Mouse (Mus musculus): ENCODE data around the gene Fam186a. TPM values are rescaled to one million over a fixed set of nuclear protein-coding genes. Genes with fewer than 3 reads are reported as not detected.

The Fam186a gene
- total RNA-seq, 1 experiment = 0.13 TPM

DNA sequence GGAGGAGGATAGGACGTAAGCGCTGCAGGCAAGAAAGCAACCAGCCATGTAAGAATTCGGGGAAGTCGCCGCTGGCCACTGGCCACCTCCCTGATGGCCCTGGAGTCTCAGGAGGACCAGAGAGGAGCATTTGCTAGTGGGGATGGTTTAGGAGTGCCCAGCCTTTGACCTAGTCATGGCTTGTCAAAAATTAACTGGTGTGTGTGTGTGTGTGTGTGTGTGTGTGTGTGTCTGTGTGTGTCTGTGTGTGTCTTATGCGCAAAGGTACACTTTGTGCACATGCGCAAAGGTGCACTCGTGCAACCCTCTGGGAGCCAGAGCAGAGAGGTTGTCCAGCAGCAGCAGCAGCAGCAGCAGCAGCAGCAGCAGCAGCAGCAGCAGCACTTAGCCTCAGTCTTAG, 29.0 kb downstream of the Fam186a start:
- DNase-seq (ENCODE audit: low read depth, low spot score) = no peak
- no peak overlapping the region for H3K9ac ChIP-seq (ENCODE audit: insufficient read depth, low read depth, low read length, poor library complexity, severe bottlenecking)
- H3K27ac ChIP-seq (ENCODE audit: insufficient read depth, low read depth, low read length, poor library complexity, severe bottlenecking) = no peak overlapping the region
- no peak overlapping the region for H3K4me3 ChIP-seq (ENCODE audit: insufficient read depth in 1 of 2, low read depth in 1 of 2, low read length in 2 of 2, poor library complexity in 1 of 2, severe bottlenecking in 1 of 2)
- no peaks in the 10 kb centered on the region for H3K9me3 ChIP-seq (ENCODE audit: control insufficient read depth, insufficient read depth, low read depth, low read length)
- H3K36me3 ChIP-seq (ENCODE audit: control insufficient read depth, insufficient read depth, low read length, poor library complexity, severe bottlenecking) = no peaks in the 10 kb centered on the region
- TF ChIP-seq HCFC1 (IDR thresholded peaks at IDR 0.05; ENCODE audit: borderline replicate concordance, insufficient read depth, low read length) (no peak), ZC3H11A (IDR thresholded peaks at IDR 0.05; ENCODE audit: borderline replicate concordance, low read depth, low read length) (no peak), CHD2 (IDR thresholded peaks at IDR 0.05; ENCODE audit: low read depth, low read length) (no peak), MAFK (IDR thresholded peaks at IDR 0.05; ENCODE audit: insufficient read depth, low read depth, low read length) (no peak), ZNF384 (IDR thresholded peaks at IDR 0.05; ENCODE audit: low read depth, low read length) (no peak)
- 0 out of 4 replicates have a peak, but pooled peaks cover 0 to 7% of the 10 kb centered on the region in 2 experiments for H3K4me1 ChIP-seq (ENCODE audit: control insufficient read depth in 2 of 2, insufficient read depth in 2 of 2, low read length in 2 of 2, poor library complexity in 1 of 2)
- in situ Hi-C loops (cut with MboI; ENCODE audit: low sequenced_read_pairs in 2 of 2, unreplicated experiment in 2 of 2) = no loop called here

DNA sequence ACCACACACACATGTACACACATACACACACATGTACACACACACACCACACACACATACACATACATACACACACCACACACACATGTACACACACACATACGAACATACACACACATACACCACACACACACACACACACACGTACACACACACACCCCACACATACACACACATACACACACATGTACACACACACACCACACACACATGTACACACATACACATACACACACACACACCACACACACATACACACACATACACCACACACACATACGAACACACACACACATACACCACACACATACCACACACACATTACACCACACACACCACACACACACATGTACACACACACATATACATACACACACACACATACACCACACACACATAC, 30.2 kb downstream of the Fam186a start:
- H3K27ac ChIP-seq (ENCODE audit: insufficient read depth, low read depth, low read length, poor library complexity, severe bottlenecking) = no peak overlapping the region
- H3K4me1 ChIP-seq (ENCODE audit: control insufficient read depth in 2 of 2, insufficient read depth in 2 of 2, low read length in 2 of 2, poor library complexity in 1 of 2) = peaks cover 0 to 9% of the 10 kb centered on the region in 2 experiments; a peak in 1 of 4 replicates
- no peak overlapping the region for H3K9ac ChIP-seq (ENCODE audit: insufficient read depth, low read depth, low read length, poor library complexity, severe bottlenecking)
- H3K36me3 ChIP-seq (ENCODE audit: control insufficient read depth, insufficient read depth, low read length, poor library complexity, severe bottlenecking) = no peaks in the 10 kb centered on the region
- in situ Hi-C loops (cut with MboI; ENCODE audit: low sequenced_read_pairs in 2 of 2, unreplicated experiment in 2 of 2) = no loop called here
- no peak overlapping the region for H3K4me3 ChIP-seq (ENCODE audit: insufficient read depth in 1 of 2, low read depth in 1 of 2, low read length in 2 of 2, poor library complexity in 1 of 2, severe bottlenecking in 1 of 2)
- no peak for DNase-seq (ENCODE audit: low read depth, low spot score)
- H3K9me3 ChIP-seq (ENCODE audit: control insufficient read depth, insufficient read depth, low read depth, low read length) = no peaks in the 10 kb centered on the region
- no peak for TF ChIP-seq ZC3H11A (IDR thresholded peaks at IDR 0.05; ENCODE audit: borderline replicate concordance, low read depth, low read length)
- TF ChIP-seq CHD2 (IDR thresholded peaks at IDR 0.05; ENCODE audit: low read depth, low read length) = no peak
- TF ChIP-seq ZNF384 (IDR thresholded peaks at IDR 0.05; ENCODE audit: low read depth, low read length) = no peak

DNA sequence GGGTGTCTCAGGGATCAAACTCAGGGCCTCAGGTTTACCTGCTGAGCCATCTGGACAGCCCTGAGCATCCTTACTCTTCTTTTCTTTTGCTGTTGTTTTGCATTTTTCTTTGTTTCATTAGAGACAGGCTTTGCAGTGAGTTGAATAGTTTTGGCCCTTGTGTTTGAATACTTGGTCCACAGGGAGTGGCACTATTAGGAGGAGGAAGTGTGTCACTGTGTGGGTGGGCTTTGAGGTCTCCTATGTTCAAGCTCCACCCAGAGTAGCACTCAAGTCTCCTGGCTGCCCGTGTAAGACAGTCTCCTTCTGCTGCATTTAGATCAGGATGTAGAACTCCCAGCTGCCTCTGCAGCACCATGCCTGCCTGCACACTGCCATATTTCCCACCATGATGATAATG, 32.4 kb downstream of the Fam186a start:
- DNase-seq (ENCODE audit: low read depth, low spot score) = no peak
- Histone ChIP-seq H3K9me3 (ENCODE audit: control insufficient read depth, insufficient read depth, low read depth, low read length) (no peaks in the 10 kb centered on the region), H3K9ac (ENCODE audit: insufficient read depth, low read depth, low read length, poor library complexity, severe bottlenecking) (no peak overlapping the region), H3K4me1 (ENCODE audit: control insufficient read depth in 2 of 2, insufficient read depth in 2 of 2, low read length in 2 of 2, poor library complexity in 1 of 2) (peaks cover 0 to 4% of the 10 kb centered on the region in 2 experiments; a peak in 1 of 4 replicates), H3K36me3 (ENCODE audit: control insufficient read depth, insufficient read depth, low read length, poor library complexity, severe bottlenecking) (no peaks in the 10 kb centered on the region), H3K27ac (ENCODE audit: insufficient read depth, low read depth, low read length, poor library complexity, severe bottlenecking) (no peak overlapping the region), H3K4me3 (ENCODE audit: insufficient read depth in 1 of 2, low read depth in 1 of 2, low read length in 2 of 2, poor library complexity in 1 of 2, severe bottlenecking in 1 of 2) (no peak overlapping the region)
- in situ Hi-C loops (cut with MboI; ENCODE audit: low sequenced_read_pairs in 2 of 2, unreplicated experiment in 2 of 2) = no loop called here
- TF ChIP-seq MAFK (IDR thresholded peaks at IDR 0.05; ENCODE audit: insufficient read depth, low read depth, low read length) (no peak), HCFC1 (IDR thresholded peaks at IDR 0.05; ENCODE audit: borderline replicate concordance, insufficient read depth, low read length) (no peak), ZNF384 (IDR thresholded peaks at IDR 0.05; ENCODE audit: low read depth, low read length) (no peak), ZC3H11A (IDR thresholded peaks at IDR 0.05; ENCODE audit: borderline replicate concordance, low read depth, low read length) (no peak), CHD2 (IDR thresholded peaks at IDR 0.05; ENCODE audit: low read depth, low read length) (no peak)

DNA sequence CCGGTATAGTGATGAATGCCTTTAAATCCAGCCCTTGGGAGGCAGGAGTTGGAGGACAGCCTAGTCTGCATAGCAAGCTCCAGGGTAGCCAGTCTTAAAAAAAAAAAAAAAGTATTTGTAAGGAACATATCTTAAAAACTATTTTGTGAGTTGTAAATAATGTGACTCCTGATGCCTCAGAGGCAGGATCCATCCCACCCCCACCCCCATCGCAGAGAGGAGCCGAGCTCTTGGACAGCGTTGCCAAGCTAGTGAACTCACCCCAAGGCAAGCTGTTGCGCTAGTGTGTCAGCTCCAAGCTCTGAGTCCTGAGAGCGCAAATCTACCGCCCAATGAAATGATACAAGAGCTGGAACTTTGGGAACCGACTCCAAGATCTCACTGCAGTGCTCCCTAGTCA, 35.6 kb downstream of the Fam186a start:
- H3K4me1 ChIP-seq (ENCODE audit: control insufficient read depth in 2 of 2, insufficient read depth in 2 of 2, low read length in 2 of 2, poor library complexity in 1 of 2) = peaks cover 0 to 4% of the 10 kb centered on the region in 2 experiments; a peak in 1 of 4 replicates
- H3K36me3 ChIP-seq (ENCODE audit: control insufficient read depth, insufficient read depth, low read length, poor library complexity, severe bottlenecking) = no peaks in the 10 kb centered on the region
- TF ChIP-seq ZNF384 (IDR thresholded peaks at IDR 0.05; ENCODE audit: low read depth, low read length) = no peak
- no peak for TF ChIP-seq CHD2 (IDR thresholded peaks at IDR 0.05; ENCODE audit: low read depth, low read length)
- no peak for TF ChIP-seq MAFK (IDR thresholded peaks at IDR 0.05; ENCODE audit: insufficient read depth, low read depth, low read length)
- TF ChIP-seq ZC3H11A (IDR thresholded peaks at IDR 0.05; ENCODE audit: borderline replicate concordance, low read depth, low read length) = no peak
- TF ChIP-seq HCFC1 (IDR thresholded peaks at IDR 0.05; ENCODE audit: borderline replicate concordance, insufficient read depth, low read length) = no peak
- H3K27ac ChIP-seq (ENCODE audit: insufficient read depth, low read depth, low read length, poor library complexity, severe bottlenecking) = no peak overlapping the region
- H3K9ac ChIP-seq (ENCODE audit: insufficient read depth, low read depth, low read length, poor library complexity, severe bottlenecking) = peak overlapping the region; percentile 63; the same call in 1 of the 2 replicates
- peak overlapping the region; percentile 42 to 59; a peak in 3 of 4 replicates for H3K4me3 ChIP-seq (ENCODE audit: insufficient read depth in 1 of 2, low read depth in 1 of 2, low read length in 2 of 2, poor library complexity in 1 of 2, severe bottlenecking in 1 of 2)
- no peak for DNase-seq (ENCODE audit: low read depth, low spot score)
- in situ Hi-C loops (cut with MboI; ENCODE audit: low sequenced_read_pairs in 2 of 2, unreplicated experiment in 2 of 2) = no loop called here
- H3K9me3 ChIP-seq (ENCODE audit: control insufficient read depth, insufficient read depth, low read depth, low read length) = no peaks in the 10 kb centered on the region
